Mouse (Mus musculus) gastrocnemius, postnatal 14 days (tissue): ENCODE results near the gene 1700123L14Rik. TPM values are rescaled to one million over a fixed set of nuclear protein-coding genes. Genes with fewer than 3 reads are reported as not detected.
"Not testable (repeated sequence)": the region's sequence is repeated elsewhere in the genome, so short reads cannot be mapped to it uniquely, and the experiment has no call there.

Experiments used
- DNase-seq: peaks from one replicate; pipeline ENCODE4 v3.0.0; 2021; ENCODE audit warnings: mixed read lengths
- intact Hi-C: fragments of 180-260 bp; cut with DNase I; formaldehyde crosslinking; loops from one replicate; pipeline ENCODE4 v1.15.1; 2025; ENCODE audit warnings: low total_unique reads
- long read RNA-seq, 2 experiments: library from polyadenylated mRNA; stranded (forward); transcript quantifications; one replicate each; pipeline ENCODE4 v2.0.0; 2021
- total RNA-seq, 2 experiments: library from RNA; stranded (reverse); gene quantifications; 2 replicates each; pipeline ENCODE4 v1.2.3; 2021

1700123L14Rik gene
- total RNA-seq, result not detected
- long read RNA-seq, experiment 1, result 0 reads
- long read RNA-seq, experiment 2, result 0 reads

GRCm38 (mm10) chr6:96165818-96166379 lies at the start of gene 1700123L14Rik:
1700123L14Rik (minus strand) TSS chr6:96166243.
- intact Hi-C loops, result no loop called here
- peak; percentile 3 for DNase-seq

GRCm38 (mm10) chr6:96205395-96205794 lies 39.4 kb upstream of the 1700123L14Rik start:
- intact Hi-C loops, result no loop called here
- DNase-seq, result no peak

- DNase-seq, intact Hi-C loops: not testable (repeated sequence)
Observed at GRCm38 (mm10) chr6:96198991-96199390, 32.9 kb upstream of the 1700123L14Rik start.

DNA sequence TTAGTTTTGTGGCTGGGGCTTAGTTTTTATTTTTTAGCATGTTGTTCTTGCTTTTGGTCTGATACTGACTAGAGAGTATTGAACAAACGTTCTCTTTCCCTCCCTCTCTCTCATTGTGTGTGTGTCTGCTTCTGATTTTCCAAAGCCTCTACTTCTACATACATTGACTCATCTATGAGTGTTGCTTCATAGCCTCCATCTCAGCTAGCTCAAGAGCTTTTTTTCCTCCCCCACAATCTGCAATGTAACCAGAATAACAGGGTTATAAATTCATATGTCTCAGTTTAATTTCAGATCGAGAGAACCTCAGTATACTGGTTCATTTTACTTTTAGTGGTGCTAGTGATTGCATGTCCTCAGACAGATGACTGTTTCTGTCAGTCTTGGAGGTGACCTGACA lies 20.5 kb upstream of the 1700123L14Rik start:
- intact Hi-C loops, result no loop called here
- no peak for DNase-seq

DNA sequence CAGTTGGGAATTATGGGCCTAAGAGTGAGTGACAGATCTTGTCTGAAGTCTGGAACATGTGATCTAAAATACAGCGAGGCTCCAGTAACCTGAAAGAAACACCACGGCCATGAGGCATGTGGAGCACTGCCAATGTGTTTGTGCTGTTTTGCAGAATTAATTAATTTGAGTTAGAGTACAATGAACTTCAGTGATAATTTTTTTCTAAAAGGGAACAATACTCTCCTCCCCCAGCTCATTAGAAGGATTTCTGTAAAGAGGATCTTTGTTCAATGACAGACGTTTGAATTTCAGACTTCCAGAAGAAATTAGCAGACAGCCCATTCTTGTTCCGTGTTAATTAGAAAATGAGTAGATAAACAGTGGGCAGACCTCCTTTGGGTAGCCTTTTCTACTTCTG lies 17.3 kb upstream of the 1700123L14Rik start:
- intact Hi-C loops, result no loop called here
- no peak for DNase-seq

- intact Hi-C loops, result no loop called here
- no peak for DNase-seq
Observed at GRCm38 (mm10) chr6:96178530-96178929, 12.5 kb upstream of the 1700123L14Rik start.

DNA sequence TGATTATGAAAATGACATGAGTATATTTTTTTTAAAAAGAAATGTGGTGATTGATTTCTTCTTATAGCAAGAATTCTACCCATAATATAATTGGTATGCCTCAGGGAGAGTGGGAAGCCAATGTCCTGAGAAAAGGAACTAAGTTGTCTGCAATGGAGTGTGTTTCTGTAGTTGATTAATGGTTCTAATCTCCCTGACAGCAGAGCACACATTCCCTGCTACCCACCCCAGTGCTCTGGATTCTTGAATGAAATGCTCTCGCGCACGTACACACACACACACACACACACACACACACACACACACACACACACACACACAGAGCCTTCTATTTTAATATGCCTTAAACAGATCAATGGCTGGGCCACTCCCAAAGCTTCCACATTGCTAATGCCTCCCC lies 7.6 kb upstream of the 1700123L14Rik start:
- intact Hi-C loops, result no loop called here
- DNase-seq, result no peak

DNA sequence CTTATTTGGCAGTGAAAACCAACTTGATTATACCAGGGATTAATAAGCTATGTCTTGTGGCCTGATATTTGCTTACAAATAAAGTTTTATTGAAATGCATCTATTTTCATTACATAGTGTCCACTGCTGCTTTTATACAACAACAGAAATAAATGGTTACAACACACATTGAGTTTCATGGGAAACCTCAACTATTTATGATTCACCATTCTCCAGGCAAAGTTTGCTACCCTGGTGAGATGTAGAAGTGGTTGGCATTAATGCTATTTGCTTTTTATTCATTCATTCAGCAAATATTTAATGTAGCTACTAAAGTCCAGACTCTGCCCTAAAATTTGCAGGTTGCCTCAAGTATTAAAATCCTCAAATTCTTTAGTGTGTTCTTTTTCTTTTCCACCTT lies 988 bp upstream of the 1700123L14Rik start:
- no peak for DNase-seq
- intact Hi-C loops, result no loop called here

DNA sequence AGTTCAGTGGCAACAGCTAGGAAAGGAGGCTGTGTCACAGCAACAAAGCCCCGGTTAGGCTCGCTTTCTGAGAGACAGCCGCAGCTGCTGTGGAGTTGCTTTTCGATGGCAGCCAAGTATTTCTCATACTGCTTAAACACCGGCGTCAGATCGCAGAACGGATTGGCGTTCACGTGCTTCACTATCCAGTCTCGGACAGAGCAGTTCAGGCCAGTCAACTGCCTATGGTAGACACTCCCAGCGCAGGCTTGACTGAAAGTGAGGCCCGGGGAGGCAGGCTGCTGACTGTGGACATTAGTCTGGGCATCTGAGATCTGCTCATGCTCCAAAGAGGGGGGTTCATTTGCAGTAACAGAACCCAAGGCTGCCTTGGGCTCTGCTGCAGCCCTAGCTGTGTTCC lies 640 bp downstream of the 1700123L14Rik start:
- DNase-seq, result peak; percentile 15
- intact Hi-C loops, result no loop called here

DNA sequence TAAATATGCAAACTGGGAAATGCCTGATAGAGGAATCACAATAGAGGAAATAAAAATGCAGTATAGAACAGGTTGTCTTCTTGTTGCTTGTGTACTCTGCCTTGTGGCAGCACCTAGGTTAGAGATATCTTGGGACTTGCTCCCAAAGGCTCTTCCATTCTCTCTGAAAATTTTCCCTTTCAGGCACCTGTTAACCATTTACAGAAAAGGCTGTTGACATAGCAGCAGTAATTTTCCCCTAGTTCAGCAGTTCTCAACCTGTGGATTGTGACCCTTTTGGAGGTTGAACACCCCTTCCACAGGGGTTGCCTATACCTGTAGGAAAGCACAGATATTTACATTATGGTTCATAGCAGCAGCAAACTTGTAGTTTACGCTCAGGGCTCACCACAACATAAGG lies 22.7 kb downstream of the 1700123L14Rik start:
- intact Hi-C loops, result no loop called here
- DNase-seq, result no peak

- DNase-seq, result peak; percentile 15
- intact Hi-C loops, result no loop called here
Observed at GRCm38 (mm10) chr6:96116534-96117272, 49.3 kb downstream of the 1700123L14Rik start.

DNA sequence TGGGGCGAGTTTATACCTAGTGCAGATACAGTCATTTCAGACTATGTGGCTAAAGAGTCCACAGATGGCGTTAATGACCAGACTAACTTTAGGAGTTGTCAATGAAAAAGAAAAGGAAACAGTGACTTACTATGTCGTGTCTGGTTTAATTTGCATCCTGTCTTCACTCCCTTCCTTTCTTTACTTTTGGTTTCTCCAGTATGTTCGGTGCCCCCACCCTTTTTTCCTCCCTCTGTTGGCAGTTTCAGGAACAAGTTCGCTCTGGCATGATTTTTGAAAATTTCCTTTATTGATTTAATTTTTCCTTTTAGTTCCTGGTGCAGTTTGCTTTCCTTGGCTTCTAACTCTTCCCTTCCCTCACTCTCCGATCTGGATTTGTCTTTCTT lies 49.9 kb downstream of the 1700123L14Rik start:
- intact Hi-C loops, result no loop called here
- no peak for DNase-seq

Other genes starting within 250 kb of the 1700123L14Rik start
- gene Fam19a1, start 53.1 kb downstream of the 1700123L14Rik start, total RNA-seq, result not detected